ENCODE assay signal across 14 mouse cellular contexts in genomic region chr12:110379721-110380120, GRCm38 (mm10).
"Had no signal": no experiment of that assay in that cellular context is flagged by ENCODE, and none has a peak within 500 bp of the region (broad histone marks: within the 10 kb centered on the region; RNA-seq: fewer than 3 reads in every experiment).

No protein-coding gene starts in this region.

- H3K9me3 ChIP-seq: limb, embryonic 13.5 days; neural tube, embryonic 15.5 days had no signal

- H3K27ac ChIP-seq: layer of hippocampus, adult 2 months; limb, embryonic 13.5 days; liver, embryonic 14.5 days; neural tube, embryonic 15.5 days had no signal

- H3K36me3 ChIP-seq: limb, embryonic 13.5 days; neural tube, embryonic 15.5 days had no signal

- H3K27me3 ChIP-seq: neural tube, embryonic 15.5 days had no signal

- DNase-seq: kidney, adult 18-20 months; kidney, postnatal 10 days; kidney, postnatal 4 days; left cerebral cortex, postnatal 4 days; lung, adult 18-20 months; lung, postnatal 36 days; right cerebral cortex, postnatal 4 days; spleen, adult 18-20 months; thymus, adult 18-20 months; thymus, postnatal 14 days had no signal

- H3K9ac ChIP-seq: limb, embryonic 13.5 days; liver, embryonic 14.5 days; neural tube, embryonic 15.5 days had no signal

- H3K4me2 ChIP-seq: limb, embryonic 13.5 days; neural tube, embryonic 15.5 days had no signal

- H3K4me3 ChIP-seq: layer of hippocampus, adult 2 months; limb, embryonic 13.5 days; neural tube, embryonic 15.5 days had no signal
